Mouse (Mus musculus): ENCODE data around the gene Gm4969. TPM values are rescaled to one million over a fixed set of nuclear protein-coding genes. Genes with fewer than 3 reads are reported as not detected.

Gene Gm4969
- total RNA-seq, 2 experiments from 2014 or later: not detected

GRCm38 (mm10) chr7:19146793-19147192 lies 28.6 kb upstream of the Gm4969 start:
- intact Hi-C loops (cut with DNase I): no loop called here
- DNase-seq: no peak

GRCm38 (mm10) chr7:19137380-19137779 lies 19.2 kb upstream of the Gm4969 start:
- peak in 1 of 2 experiments; percentile 53 for DNase-seq
- intact Hi-C loops (cut with DNase I): no loop called here

- intact Hi-C loops (cut with DNase I): no loop called here
- DNase-seq: no peak
Observed at GRCm38 (mm10) chr7:19136673-19137334, 18.6 kb upstream of the Gm4969 start.

GRCm38 (mm10) chr7:19136168-19136567 lies 18.0 kb upstream of the Gm4969 start:
- DNase-seq: no peak
- intact Hi-C loops (cut with DNase I): no loop called here

GRCm38 (mm10) chr7:19131324-19131848 lies 13.2 kb upstream of the Gm4969 start:
- intact Hi-C loops (cut with DNase I): no loop called here
- peak; percentile 92 to 93 for DNase-seq

- intact Hi-C loops (cut with DNase I): no loop called here
- no peak for DNase-seq
Observed at GRCm38 (mm10) chr7:19130657-19131056, 12.5 kb upstream of the Gm4969 start.

GRCm38 (mm10) chr7:19129396-19129795 lies 11.2 kb upstream of the Gm4969 start:
- intact Hi-C loops (cut with DNase I): no loop called here

GRCm38 (mm10) chr7:19127744-19128143 lies 9.6 kb upstream of the Gm4969 start:
- intact Hi-C loops (cut with DNase I): no loop called here
- no peak for DNase-seq

More at GRCm38 (mm10) chr7:19129396-19129795, 11.2 kb upstream of the Gm4969 start:
- no peak for DNase-seq

- intact Hi-C loops (cut with DNase I): no loop called here
- DNase-seq: no peak
Observed at GRCm38 (mm10) chr7:19124713-19125112, 6.5 kb upstream of the Gm4969 start.

GRCm38 (mm10) chr7:19121686-19122085 lies 3.5 kb upstream of the Gm4969 start:
- intact Hi-C loops (cut with DNase I): no loop called here
- no peak for DNase-seq

- intact Hi-C loops (cut with DNase I): loop anchor here (2.0 kb wide), 1 partner anchor 95 kb away; the partner anchor contains the start of gene Sympk
- DNase-seq: peak; percentile 85 to 87
Observed at GRCm38 (mm10) chr7:19119631-19120429, 1.7 kb upstream of the Gm4969 start, which contains the start of gene Fbxo46. Gene Fbxo46, plus strand, starts transcription at chr7:19119859.

GRCm38 (mm10) chr7:19119083-19119482 lies 915 bp upstream of the Gm4969 start:
- DNase-seq: no peak
- intact Hi-C loops (cut with DNase I): loop anchor here (2.0 kb wide), 1 partner anchor 94 kb away; the partner anchor contains the start of gene Sympk

- intact Hi-C loops (cut with DNase I): loop anchor here (5.0 kb wide), 1 partner anchor 42 kb away; no protein-coding TSS in a partner anchor
- DNase-seq: no peak
Observed at GRCm38 (mm10) chr7:19109565-19109964, 8.6 kb downstream of the Gm4969 start.

- no peak for DNase-seq
- intact Hi-C loops (cut with DNase I): loop anchor here (5.0 kb wide), 1 partner anchor 40 kb away; no protein-coding TSS in a partner anchor
Observed at GRCm38 (mm10) chr7:19107436-19107835, 10.7 kb downstream of the Gm4969 start.

GRCm38 (mm10) chr7:19104486-19104885 lies 13.7 kb downstream of the Gm4969 start:
- no peak for DNase-seq
- intact Hi-C loops (cut with DNase I): no loop called here

GRCm38 (mm10) chr7:19103741-19104140 lies 14.4 kb downstream of the Gm4969 start:
- intact Hi-C loops (cut with DNase I): no loop called here
- no peak for DNase-seq

GRCm38 (mm10) chr7:19100290-19100689 lies 17.9 kb downstream of the Gm4969 start:
- intact Hi-C loops (cut with DNase I): no loop called here

GRCm38 (mm10) chr7:19098811-19099210 lies 19.4 kb downstream of the Gm4969 start:
- intact Hi-C loops (cut with DNase I): no loop called here
- no peak for DNase-seq

More at GRCm38 (mm10) chr7:19100290-19100689, 17.9 kb downstream of the Gm4969 start:
- no peak for DNase-seq

- DNase-seq: peak in 1 of 2 experiments; percentile 53
- intact Hi-C loops (cut with DNase I): loop anchor here (2.0 kb wide), 1 partner anchor 19 kb away; no protein-coding TSS in a partner anchor
Observed at GRCm38 (mm10) chr7:19097863-19098262, 20.3 kb downstream of the Gm4969 start.

- no peak for DNase-seq
- intact Hi-C loops (cut with DNase I): loop anchor here (2.0 kb wide), 1 partner anchor 20 kb away; no protein-coding TSS in a partner anchor
Observed at GRCm38 (mm10) chr7:19097217-19097616, 21.0 kb downstream of the Gm4969 start.

GRCm38 (mm10) chr7:19096421-19096976 lies 21.7 kb downstream of the Gm4969 start:
- no peak for DNase-seq
- intact Hi-C loops (cut with DNase I): loop anchor here (2.0 kb wide), 1 partner anchor 20 kb away; no protein-coding TSS in a partner anchor
